Mouse (Mus musculus) brain, embryonic 14.5 days (tissue): ENCODE measurements around the gene Afmid.
A peak's percentile ranks its signal among the peaks of the same experiment; 100 is the strongest.

ENCODE experiments used
- CTCF ChIP-seq: fragments of 200-500 bp; IDR thresholded peaks from 2 replicates; pipeline ENCODE4 v1.5.1; 2012; ENCODE audit warnings: inconsistent platforms, mild to moderate bottlenecking, moderate library complexity, borderline replicate concordance; ENCODE audit not compliant: insufficient read depth, insufficient read length; ENCODE audit errors: extremely low read depth
- POLR2A ChIP-seq: fragments of 200-500 bp; IDR thresholded peaks from 2 replicates; pipeline ENCODE4 v1.6.1; 2012; ENCODE audit warnings: mild to moderate bottlenecking, inconsistent platforms, borderline replicate concordance; ENCODE audit not compliant: poor library complexity, insufficient read depth, insufficient read length, severe bottlenecking; ENCODE audit errors: extremely low read depth

- TF ChIP-seq POLR2A (no peak), CTCF (peak; percentile 61; the same call in 1 of the 2 replicates)
Measured at GRCm38 (mm10) chr11:117786294-117786693, 39.4 kb upstream of the Afmid start.
